Mouse (Mus musculus) macrophage (primary cell): ENCODE measurements around the gene Rita1. TPM values are rescaled to one million over a fixed set of nuclear protein-coding genes. Genes with fewer than 3 reads are reported as not detected.

Experiments used
- H3K27ac ChIP-seq: fragments of 350-480 bp; formaldehyde crosslinking; 2 replicates; pipeline ENCODE4 v1.9.0; 2021
- H3K36me3 ChIP-seq: fragments of 350-480 bp; formaldehyde crosslinking; 2 replicates; pipeline ENCODE4 v1.9.0; 2021; ENCODE audit errors: inconsistent target
- H3K4me3 ChIP-seq: fragments of 350-480 bp; formaldehyde crosslinking; 2 replicates; pipeline ENCODE4 v1.9.0; 2021; ENCODE audit errors: inconsistent target
- H3K79me2 ChIP-seq: fragments of 350-480 bp; formaldehyde crosslinking; 2 replicates; pipeline ENCODE4 v1.9.0; 2021; ENCODE audit errors: inconsistent target
- WGBS: methylation state at CpG from one replicate; pipeline ENCODE4 v1.1.7; 2026; ENCODE audit warnings: inconsistent platforms; ENCODE audit not compliant: missing documents; 5-methylcytosine and 5-hydroxymethylcytosine counted together
- polyA plus RNA-seq: library from polyadenylated mRNA; stranded (reverse); fragments of 250-400 nt; gene quantifications from 3 replicates; pipeline ENCODE4 v1.2.4, GENCODE M21; 2018; ENCODE audit warnings: inconsistent platforms

Rita1 gene
- polyA plus RNA-seq, 1 experiment from 2014 or later = 4.9 TPM

GRCm38 (mm10) chr5:120579898-120580626 is 32.3 kb downstream of the Rita1 start:
- Histone ChIP-seq H3K27ac (no peak overlapping the region), H3K36me3 (peaks cover 31% of the 10 kb centered on the region), H3K4me3 (no peak overlapping the region)

GRCm38 (mm10) chr5:120579211-120579897 is 33.0 kb downstream of the Rita1 start:
- H3K4me3 ChIP-seq = no peak overlapping the region
- H3K36me3 ChIP-seq = peaks cover 25% of the 10 kb centered on the region
- no peak overlapping the region for H3K27ac ChIP-seq
- 41% methylated on average over 26 of the region's 26 CpGs for WGBS
- H3K79me2 ChIP-seq = peaks cover 25% of the 10 kb centered on the region; the same call in 1 of the 2 replicates

More at GRCm38 (mm10) chr5:120579898-120580626, 32.3 kb downstream of the Rita1 start:
- H3K79me2 ChIP-seq = peaks cover 18% of the 10 kb centered on the region; the same call in 1 of the 2 replicates
- whole genome bisulfite sequencing = 94% methylated on average over 26 of the region's 26 CpGs

- Histone ChIP-seq H3K4me3 (no peak overlapping the region), H3K36me3 (peaks cover 18% of the 10 kb centered on the region), H3K79me2 (peaks cover 32% of the 10 kb centered on the region; the same call in 1 of the 2 replicates), H3K27ac (no peak overlapping the region)
- 26% methylated on average over 12 of the region's 12 CpGs for WGBS
Observed at GRCm38 (mm10) chr5:120578504-120579081, 33.8 kb downstream of the Rita1 start.

- Histone ChIP-seq H3K4me3 (no peak overlapping the region), H3K79me2 (peaks cover 35% of the 10 kb centered on the region; the same call in 1 of the 2 replicates), H3K36me3 (peaks cover 12% of the 10 kb centered on the region), H3K27ac (no peak overlapping the region)
- 49% methylated on average over 10 of the region's 10 CpGs for WGBS
Observed at GRCm38 (mm10) chr5:120577935-120578441, 34.4 kb downstream of the Rita1 start.

GRCm38 (mm10) chr5:120576781-120577301 is 35.5 kb downstream of the Rita1 start:
- Histone ChIP-seq H3K4me3 (no peak overlapping the region), H3K36me3 (peaks cover 3% of the 10 kb centered on the region), H3K79me2 (peaks cover 43% of the 10 kb centered on the region; the same call in 1 of the 2 replicates), H3K27ac (no peak overlapping the region)
- WGBS = 18% methylated on average over 11 of the region's 11 CpGs

GRCm38 (mm10) chr5:120574469-120575063 is 37.8 kb downstream of the Rita1 start:
- Histone ChIP-seq H3K79me2 (peaks cover 45% of the 10 kb centered on the region; the same call in 1 of the 2 replicates), H3K27ac (no peak overlapping the region), H3K36me3 (no peaks in the 10 kb centered on the region), H3K4me3 (no peak overlapping the region)
- 93% methylated on average over 10 of the region's 10 CpGs for WGBS

- Histone ChIP-seq H3K36me3 (no peaks in the 10 kb centered on the region), H3K27ac (peak overlapping the region; percentile 91), H3K79me2 (peaks cover 72% of the 10 kb centered on the region), H3K4me3 (no peak overlapping the region)
- 91% methylated on average over 13 of the region's 14 CpGs for WGBS
Observed at GRCm38 (mm10) chr5:120571056-120571740, 41.2 kb downstream of the Rita1 start.

- H3K36me3 ChIP-seq = no peaks in the 10 kb centered on the region
- no peak overlapping the region for H3K4me3 ChIP-seq
- peaks cover 72% of the 10 kb centered on the region for H3K79me2 ChIP-seq
- 8% methylated on average over 10 of the region's 11 CpGs for WGBS
- peak overlapping the region; percentile 91 for H3K27ac ChIP-seq
Observed at GRCm38 (mm10) chr5:120570289-120570897, 42.0 kb downstream of the Rita1 start.

GRCm38 (mm10) chr5:120569791-120570190 is 42.6 kb downstream of the Rita1 start:
- Histone ChIP-seq H3K4me3 (no peak overlapping the region), H3K36me3 (no peaks in the 10 kb centered on the region), H3K79me2 (peaks cover 71% of the 10 kb centered on the region), H3K27ac (peak overlapping the region; percentile 91)
- 97% methylated on average over 3 of the region's 3 CpGs for WGBS

- Histone ChIP-seq H3K27ac (no peak overlapping the region), H3K79me2 (peaks cover 64% of the 10 kb centered on the region), H3K4me3 (no peak overlapping the region), H3K36me3 (no peaks in the 10 kb centered on the region)
- WGBS = 92% methylated on average over 4 of the region's 4 CpGs
Observed at GRCm38 (mm10) chr5:120568964-120569363, 43.4 kb downstream of the Rita1 start.

GRCm38 (mm10) chr5:120568336-120568768 is 44.0 kb downstream of the Rita1 start:
- Histone ChIP-seq H3K79me2 (peaks cover 63% of the 10 kb centered on the region), H3K27ac (no peak overlapping the region), H3K36me3 (no peaks in the 10 kb centered on the region), H3K4me3 (no peak overlapping the region)
- 92% methylated on average over 8 of the region's 9 CpGs for WGBS

- Histone ChIP-seq H3K27ac (no peak overlapping the region), H3K4me3 (no peak overlapping the region), H3K36me3 (no peaks in the 10 kb centered on the region), H3K79me2 (peaks cover 64% of the 10 kb centered on the region)
- 96% methylated on average over 13 of the region's 14 CpGs for WGBS
Observed at GRCm38 (mm10) chr5:120567761-120568211, 44.6 kb downstream of the Rita1 start.

- H3K36me3 ChIP-seq = no peaks in the 10 kb centered on the region
- no peak overlapping the region for H3K27ac ChIP-seq
- H3K4me3 ChIP-seq = no peak overlapping the region
- H3K79me2 ChIP-seq = peaks cover 64% of the 10 kb centered on the region
- 90% methylated on average over 21 of the region's 21 CpGs for WGBS
Observed at GRCm38 (mm10) chr5:120567253-120567701, 45.1 kb downstream of the Rita1 start.
